Mouse (Mus musculus) liver, adult 2 months (tissue): ENCODE data around the gene Mpp1. TPM values are rescaled to one million over a fixed set of nuclear protein-coding genes. Genes with fewer than 3 reads are reported as not detected.

Source experiments
- DNase-seq: peaks from one replicate; pipeline ENCODE4 v3.0.0-alpha.2; 2011; ENCODE audit warnings: low read depth, low spot score; ENCODE audit errors: extremely low read depth
- H3K27ac ChIP-seq: fragments of 200-500 bp; replicated peaks from 2 replicates; pipeline ENCODE4 v1.5.1; 2012; ENCODE audit warnings: low read depth, mild to moderate bottlenecking, control low read depth, inconsistent platforms, low read length; ENCODE audit not compliant: insufficient read depth
- H3K27me3 ChIP-seq: fragments of 200-500 bp; 2 replicates; pipeline ENCODE4 v1.6.1; 2012; ENCODE audit warnings: mild to moderate bottlenecking, moderate library complexity, low read length, inconsistent platforms; ENCODE audit not compliant: control insufficient read depth, insufficient read depth
- H3K36me3 ChIP-seq: fragments of 200-500 bp; 2 replicates; pipeline ENCODE4 v1.6.1; 2012; ENCODE audit warnings: low read length, inconsistent platforms; ENCODE audit not compliant: control insufficient read depth, insufficient read depth
- H3K4me1 ChIP-seq: fragments of 200-500 bp; 2 replicates; pipeline ENCODE4 v1.6.1; 2011; ENCODE audit warnings: low read length; ENCODE audit not compliant: control insufficient read depth, insufficient read depth
- H3K4me3 ChIP-seq: fragments of 200-500 bp; 2 replicates; pipeline ENCODE4 v1.5.1; 2011; ENCODE audit warnings: low read depth, mild to moderate bottlenecking, control low read depth, low read length, moderate library complexity; ENCODE audit not compliant: insufficient read depth
- H3K79me2 ChIP-seq: fragments of 200-500 bp; 2 replicates; pipeline ENCODE4 v1.6.1; 2012; ENCODE audit warnings: inconsistent platforms, mild to moderate bottlenecking, low read length, moderate library complexity; ENCODE audit not compliant: control insufficient read depth, insufficient read depth
- H3K9ac ChIP-seq: fragments of 200-500 bp; 2 replicates; pipeline ENCODE4 v1.6.1; 2012; ENCODE audit warnings: low read depth, mild to moderate bottlenecking, control low read depth, inconsistent platforms, low read length
- CTCF ChIP-seq: fragments of 200-500 bp; IDR thresholded peaks from 2 replicates; pipeline ENCODE4 v1.5.1; 2011; ENCODE audit warnings: low read depth, low read length, control low read depth
- POLR2A ChIP-seq: fragments of 200-500 bp; IDR thresholded peaks from 2 replicates; pipeline ENCODE4 v1.6.1; 2011; ENCODE audit warnings: low read length, control low read depth; ENCODE audit not compliant: insufficient read depth; ENCODE audit errors: extremely low read depth
- WGBS: fragments of 180-500 bp; shearing (Covaris S2); methylation state at CpG from one replicate; pipeline ENCODE4 v1.1.7; 2018; 5-methylcytosine and 5-hydroxymethylcytosine counted together
- polyA plus RNA-seq: library from polyadenylated mRNA; depleted of rRNA; stranded (reverse); fragments of >200 nt; gene quantifications from 2 replicates; pipeline ENCODE4 v1.2.3, GENCODE M21; 2012; rRNA removed
- total RNA-seq: library from RNA; depleted of rRNA; stranded (reverse); fragments of >200 nt; gene quantifications from 2 replicates; pipeline ENCODE4 v1.2.3, GENCODE M21; 2014; rRNA removed

Mpp1 gene
- total RNA-seq (18.3 and 26.4 TPM in 2 replicates), polyA plus RNA-seq (35.8 and 46.7 TPM in 2 replicates)

DNA sequence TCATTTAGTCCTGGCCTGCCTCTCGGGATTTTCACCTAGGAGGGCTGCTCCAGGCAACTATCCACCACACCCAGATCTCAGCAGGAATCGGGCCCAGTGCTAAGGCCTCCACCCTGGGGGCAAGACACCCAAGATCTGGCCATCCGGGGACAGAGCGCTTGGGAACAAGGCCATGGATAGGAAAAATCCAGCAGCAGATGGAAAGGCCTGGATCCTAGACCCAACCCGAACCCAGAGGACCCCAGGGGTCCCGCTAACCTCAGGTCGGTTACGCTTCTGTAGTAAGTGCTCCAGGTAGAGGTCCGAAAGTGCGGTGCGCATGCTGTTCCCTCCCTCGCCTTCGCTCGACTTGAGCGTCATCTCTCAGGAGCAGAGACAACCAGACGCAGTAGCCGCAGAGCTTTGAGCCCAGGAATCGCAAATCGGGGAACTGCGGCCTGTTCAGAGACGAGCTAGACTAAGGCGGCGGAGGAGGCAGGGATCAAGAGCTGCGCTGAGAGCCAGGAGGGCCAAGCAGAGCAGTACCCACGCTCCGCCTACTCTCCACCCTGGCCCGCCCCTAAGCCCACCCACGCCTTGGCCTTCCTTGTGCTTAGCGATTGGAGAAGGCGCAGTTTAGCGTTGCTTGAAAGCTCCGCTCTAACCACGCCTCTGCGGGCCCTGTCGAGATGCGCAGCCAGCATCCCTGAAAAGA is at the start of gene Mpp1:
TSS of gene Mpp1 (minus strand) at position 550 of the 694 bp plus-strand sequence.
- peak; percentile 70 for DNase-seq
- Histone ChIP-seq H3K79me2 (no peaks in the 10 kb centered on the region), H3K4me1 (peaks cover 7% of the 10 kb centered on the region; the same call in 1 of the 2 replicates), H3K4me3 (peak within 1 kb of the TSS; percentile 78), H3K36me3 (no peaks in the 10 kb centered on the region), H3K27me3 (no peaks in the 10 kb centered on the region), H3K9ac (peak within 1 kb of the TSS; percentile 80), H3K27ac (peak within 1 kb of the TSS; percentile 41)
- WGBS: under 1% methylated on average over 36 of the region's 36 CpGs
- TF ChIP-seq CTCF (no peak), POLR2A (peak; percentile 50; the same call in 1 of the 2 replicates)

DNA sequence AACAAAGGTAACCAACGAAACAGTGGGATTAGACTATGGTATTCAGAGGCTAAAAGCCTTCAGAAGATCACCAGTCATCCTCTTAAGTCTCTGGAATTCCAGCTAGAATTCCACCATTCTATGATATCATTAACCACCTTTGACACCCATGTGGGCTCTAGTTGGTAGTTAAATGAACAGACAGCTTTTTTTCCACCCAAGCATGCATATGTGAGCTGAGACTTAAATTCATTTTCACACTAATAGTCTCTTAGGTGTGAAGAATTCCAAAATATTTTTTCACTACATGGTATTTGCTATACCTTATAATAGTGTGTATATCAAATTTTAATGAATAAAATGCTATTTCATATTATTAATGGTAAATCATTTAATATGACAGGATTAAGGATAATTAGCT is 32.9 kb upstream of the Mpp1 start, which contains the start of gene Smim9:
TSS of gene Smim9 (minus strand) at position 101 of the 400 bp plus-strand sequence.
- Histone ChIP-seq H3K27me3 (no peaks in the 10 kb centered on the region), H3K36me3 (no peaks in the 10 kb centered on the region), H3K4me1 (no peaks in the 10 kb centered on the region), H3K79me2 (no peaks in the 10 kb centered on the region), H3K4me3 (no peak within 1 kb of the TSS), H3K9ac (no peak within 1 kb of the TSS), H3K27ac (no peak within 1 kb of the TSS)
- WGBS: 88% methylated on average over 1 of the region's 1 CpGs
- DNase-seq: no peak
- TF ChIP-seq POLR2A (no peak), CTCF (no peak)

DNA sequence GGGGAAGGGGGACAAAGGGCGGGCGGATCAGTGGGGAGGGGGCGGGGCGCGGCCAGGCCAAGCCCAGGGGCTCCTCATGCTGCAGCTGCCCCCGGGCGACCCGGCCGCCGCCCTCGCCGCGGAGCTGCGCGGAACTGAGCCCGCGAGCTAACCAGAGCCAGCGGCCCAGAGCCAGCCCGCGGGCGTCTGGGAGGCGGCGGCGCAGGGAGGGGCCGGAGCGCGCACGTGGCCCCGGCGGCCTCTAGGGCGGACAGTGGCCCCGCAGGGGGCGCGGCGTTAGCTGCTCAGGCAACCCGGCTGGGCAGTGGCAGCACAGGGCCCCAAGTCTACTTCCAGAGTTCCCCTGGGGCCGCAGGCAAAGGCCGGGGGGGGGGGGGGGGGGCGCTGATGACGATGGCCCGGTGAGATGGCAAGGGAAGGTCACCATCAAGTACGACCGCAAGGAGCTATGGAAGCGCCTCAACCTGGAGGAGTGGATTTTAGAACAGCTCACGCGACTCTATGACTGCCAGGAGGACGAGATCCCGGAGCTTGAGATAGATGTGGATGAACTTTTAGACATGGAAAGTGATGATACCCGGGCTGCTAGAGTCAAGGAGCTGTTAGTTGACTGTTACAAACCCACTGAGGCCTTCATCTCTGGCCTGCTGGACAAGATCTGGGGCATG is 24.9 kb upstream of the Mpp1 start:
- peak; percentile 13 for DNase-seq
- no peaks in the 10 kb centered on the region for H3K27me3 ChIP-seq
- 3% methylated on average over 33 of the region's 49 CpGs for WGBS
- H3K9ac ChIP-seq: no peak overlapping the region; the same call in 1 of the 2 replicates
- no peak overlapping the region for H3K27ac ChIP-seq
- peak overlapping the region; percentile 40; the same call in 1 of the 2 replicates for H3K4me3 ChIP-seq
- TF ChIP-seq POLR2A: no peak
- TF ChIP-seq CTCF: 0 out of 2 replicates have a peak, but pooled peaks have one; percentile 12
- H3K36me3 ChIP-seq: no peaks in the 10 kb centered on the region
- H3K79me2 ChIP-seq: no peaks in the 10 kb centered on the region
- no peaks in the 10 kb centered on the region for H3K4me1 ChIP-seq

DNA sequence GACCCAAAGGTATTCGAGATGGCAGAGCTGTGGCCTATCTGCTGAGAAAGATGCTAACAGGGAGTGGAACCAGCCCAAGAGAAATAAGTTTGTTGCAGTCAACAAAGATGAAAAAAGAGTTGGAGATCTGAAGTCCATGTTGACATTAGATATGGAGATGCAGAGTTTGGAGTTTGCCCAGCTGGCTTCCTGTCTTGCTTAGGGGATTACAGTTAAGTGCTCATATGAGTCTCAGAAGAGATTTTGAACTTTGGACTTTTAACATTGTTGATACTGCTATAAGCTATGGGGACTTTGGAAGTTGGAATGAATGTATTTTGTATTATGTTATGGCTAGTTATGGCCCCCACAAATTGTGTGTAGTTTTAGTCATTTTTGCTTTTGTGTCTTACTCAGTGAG is 21.4 kb upstream of the Mpp1 start:
- no peak overlapping the region for H3K9ac ChIP-seq
- H3K36me3 ChIP-seq: no peaks in the 10 kb centered on the region
- TF ChIP-seq CTCF (no peak), POLR2A (no peak)
- 30% methylated on average over 1 of the region's 1 CpGs for WGBS
- no peaks in the 10 kb centered on the region for H3K4me1 ChIP-seq
- DNase-seq: peak; percentile 71
- H3K79me2 ChIP-seq: no peaks in the 10 kb centered on the region
- H3K27me3 ChIP-seq: no peaks in the 10 kb centered on the region
- no peak overlapping the region for H3K27ac ChIP-seq
- H3K4me3 ChIP-seq: no peak overlapping the region

DNA sequence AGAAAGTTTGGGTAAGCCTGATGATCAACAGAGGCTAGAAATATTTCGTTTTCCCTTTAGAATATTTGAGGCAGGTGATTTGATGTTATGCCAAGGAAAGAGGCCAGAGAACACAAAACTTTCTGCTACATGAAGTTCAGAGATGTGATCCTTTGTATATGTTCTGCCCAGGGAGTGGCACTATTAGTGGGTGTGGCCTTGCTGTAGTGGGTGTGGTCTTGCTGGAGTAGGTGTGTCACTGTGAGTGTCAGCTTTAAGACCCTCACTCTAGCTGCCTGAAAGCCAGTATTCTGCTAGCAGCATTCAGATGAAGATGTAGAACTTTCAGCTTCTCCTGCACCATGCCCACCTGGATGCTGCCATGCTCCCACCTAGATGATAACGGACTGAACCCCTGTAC is 19.5 kb upstream of the Mpp1 start:
- H3K36me3 ChIP-seq: no peaks in the 10 kb centered on the region
- 94% methylated on average over 2 of the region's 2 CpGs for WGBS
- H3K79me2 ChIP-seq: no peaks in the 10 kb centered on the region
- H3K4me3 ChIP-seq: no peak overlapping the region
- no peak overlapping the region for H3K27ac ChIP-seq
- H3K4me1 ChIP-seq: no peaks in the 10 kb centered on the region
- no peak overlapping the region for H3K9ac ChIP-seq
- TF ChIP-seq POLR2A (no peak), CTCF (no peak)
- no peak for DNase-seq
- H3K27me3 ChIP-seq: no peaks in the 10 kb centered on the region
